Mouse (Mus musculus): ENCODE results near the gene Gm29797. TPM values are rescaled to one million over a fixed set of nuclear protein-coding genes. Genes with fewer than 3 reads are reported as not detected.
A peak's percentile ranks its signal among the peaks of the same experiment; 100 is the strongest.

Gm29797 gene
- total and polyA plus RNA-seq, 2 experiments from 2014 or later: not detected

GRCm38 (mm10) chr2:181658930-181659555, 2.2 kb downstream of the Gm29797 start:
- Histone ChIP-seq H3K27me3 (ENCODE audit: insufficient read depth, low read length) (no peaks in the 10 kb centered on the region), H3K9ac (replicated peaks; ENCODE audit: low read length) (no peak overlapping the region), H3K4me3 (ENCODE audit: low read length) (no peak overlapping the region), H3K27ac (no peak overlapping the region), H3K9me3 (ENCODE audit: low read length) (no peaks in the 10 kb centered on the region), H3K4me2 (ENCODE audit: low read depth, low read length) (no peak overlapping the region), H3K36me3 (ENCODE audit: insufficient read depth, low read length) (peaks cover 19% of the 10 kb centered on the region), H3K4me1 (ENCODE audit: insufficient read depth, low read length) (no peaks in the 10 kb centered on the region)
- peak; percentile 34 for DNase-seq (ENCODE audit: low spot score)
- 39% methylated on average over 17 of the region's 17 CpGs for WGBS
- ATAC-seq: peak; percentile 36
- TF ChIP-seq CTCF (IDR thresholded peaks at IDR 0.05; ENCODE audit: low read depth): no peak

GRCm38 (mm10) chr2:181659609-181660055, 2.8 kb downstream of the Gm29797 start:
- DNase-seq (ENCODE audit: low spot score) (peak; percentile 76), ATAC-seq (peak; percentile 91)
- WGBS: 13% methylated on average over 9 of the region's 9 CpGs
- Histone ChIP-seq H3K4me2 (ENCODE audit: low read depth, low read length) (no peak overlapping the region), H3K9ac (replicated peaks; ENCODE audit: low read length) (no peak overlapping the region), H3K36me3 (ENCODE audit: insufficient read depth, low read length) (peaks cover 18% of the 10 kb centered on the region), H3K9me3 (ENCODE audit: low read length) (no peaks in the 10 kb centered on the region), H3K27me3 (ENCODE audit: insufficient read depth, low read length) (no peaks in the 10 kb centered on the region), H3K4me1 (ENCODE audit: insufficient read depth, low read length) (no peaks in the 10 kb centered on the region), H3K4me3 (ENCODE audit: low read length) (no peak overlapping the region), H3K27ac (peak overlapping the region; percentile 26; the same call in 1 of the 2 replicates)
- TF ChIP-seq CTCF (IDR thresholded peaks at IDR 0.05; ENCODE audit: low read depth): peak; percentile 88

GRCm38 (mm10) chr2:181662620-181663297, 5.9 kb downstream of the Gm29797 start:
- TF ChIP-seq CTCF (IDR thresholded peaks at IDR 0.05; ENCODE audit: low read depth): no peak
- no peaks in the 10 kb centered on the region for H3K27me3 ChIP-seq (ENCODE audit: insufficient read depth, low read length)
- no peaks in the 10 kb centered on the region for H3K36me3 ChIP-seq (ENCODE audit: insufficient read depth, low read length)
- H3K4me2 ChIP-seq (ENCODE audit: low read depth, low read length): no peak overlapping the region
- no peaks in the 10 kb centered on the region for H3K9me3 ChIP-seq (ENCODE audit: low read length)
- no peak overlapping the region for H3K9ac ChIP-seq (replicated peaks; ENCODE audit: low read length)
- no peak overlapping the region for H3K27ac ChIP-seq
- ATAC-seq: no peak
- 86% methylated on average over 3 of the region's 3 CpGs for WGBS
- no peaks in the 10 kb centered on the region for H3K4me1 ChIP-seq (ENCODE audit: insufficient read depth, low read length)
- DNase-seq (ENCODE audit: low spot score): no peak
- no peak overlapping the region for H3K4me3 ChIP-seq (ENCODE audit: low read length)

GRCm38 (mm10) chr2:181663298-181663630, 6.4 kb downstream of the Gm29797 start:
- Histone ChIP-seq H3K27me3 (ENCODE audit: insufficient read depth, low read length) (no peaks in the 10 kb centered on the region), H3K4me1 (ENCODE audit: insufficient read depth, low read length) (no peaks in the 10 kb centered on the region), H3K9ac (replicated peaks; ENCODE audit: low read length) (no peak overlapping the region), H3K36me3 (ENCODE audit: insufficient read depth, low read length) (no peaks in the 10 kb centered on the region; the same call in 1 of the 2 replicates), H3K4me3 (ENCODE audit: low read length) (no peak overlapping the region), H3K27ac (no peak overlapping the region), H3K4me2 (ENCODE audit: low read depth, low read length) (no peak overlapping the region), H3K9me3 (ENCODE audit: low read length) (no peaks in the 10 kb centered on the region)
- 32% methylated on average over 4 of the region's 4 CpGs for WGBS
- DNase-seq (ENCODE audit: low spot score) (no peak), ATAC-seq (no peak)
- TF ChIP-seq CTCF (IDR thresholded peaks at IDR 0.05; ENCODE audit: low read depth): no peak

- H3K9me3 ChIP-seq (ENCODE audit: low read length): no peaks in the 10 kb centered on the region
- H3K4me3 ChIP-seq (ENCODE audit: low read length): peak overlapping the region; percentile 42
- H3K27ac ChIP-seq: no peak overlapping the region
- TF ChIP-seq CTCF (IDR thresholded peaks at IDR 0.05; ENCODE audit: low read depth): 0 out of 2 replicates have a peak, but pooled peaks have one; percentile 17
- peaks cover 31% of the 10 kb centered on the region for H3K27me3 ChIP-seq (ENCODE audit: insufficient read depth, low read length)
- H3K36me3 ChIP-seq (ENCODE audit: insufficient read depth, low read length): no peaks in the 10 kb centered on the region; the same call in 1 of the 2 replicates
- WGBS: 4% methylated on average over 49 of the region's 56 CpGs
- H3K9ac ChIP-seq (replicated peaks; ENCODE audit: low read length): peak overlapping the region; percentile 44
- ATAC-seq (no peak), DNase-seq (ENCODE audit: low spot score) (no peak)
- peak overlapping the region; percentile 62 for H3K4me2 ChIP-seq (ENCODE audit: low read depth, low read length)
- peaks cover 16% of the 10 kb centered on the region for H3K4me1 ChIP-seq (ENCODE audit: insufficient read depth, low read length)
Measured at GRCm38 (mm10) chr2:181670285-181670912, 13.6 kb downstream of the Gm29797 start.

- Histone ChIP-seq H3K9ac (replicated peaks; ENCODE audit: low read length) (peak overlapping the region; percentile 44), H3K4me1 (ENCODE audit: insufficient read depth, low read length) (peaks cover 20% of the 10 kb centered on the region), H3K27ac (peak overlapping the region; percentile 41; the same call in 1 of the 2 replicates), H3K36me3 (ENCODE audit: insufficient read depth, low read length) (no peaks in the 10 kb centered on the region; the same call in 1 of the 2 replicates), H3K4me2 (ENCODE audit: low read depth, low read length) (peak overlapping the region; percentile 62), H3K27me3 (ENCODE audit: insufficient read depth, low read length) (peaks cover 31% of the 10 kb centered on the region), H3K4me3 (ENCODE audit: low read length) (peak overlapping the region; percentile 42), H3K9me3 (ENCODE audit: low read length) (no peaks in the 10 kb centered on the region)
- ATAC-seq: no peak
- 1% methylated on average over 41 of the region's 41 CpGs for WGBS
- no peak for TF ChIP-seq CTCF (IDR thresholded peaks at IDR 0.05; ENCODE audit: low read depth)
- DNase-seq (ENCODE audit: low spot score): peak; percentile 30
Measured at GRCm38 (mm10) chr2:181670913-181671311, 14.1 kb downstream of the Gm29797 start.
